Mouse (Mus musculus) megakaryocyte-erythroid progenitor cell, adult 5-6 weeks (primary cell): Measurements from ENCODE around the gene Slc35d2. TPM values are rescaled to one million over a fixed set of nuclear protein-coding genes. Genes with fewer than 3 reads are reported as not detected.

Experiments
- ATAC-seq: replicated peaks from 2 replicates; pipeline ENCODE4 v1.8.0; 2016; ENCODE audit warnings: mild to moderate bottlenecking, inconsistent platforms; ENCODE audit not compliant: severe bottlenecking, poor library complexity, low FRiP score, low TSS enrichment
- total RNA-seq, 2 experiments: library from RNA; stranded (forward) in 1 of 2; stranded (reverse) in 1 of 2; fragments of 200-1000, 215-1000 nt in 1 of 2; fragments of >200 nt in 1 of 2; fragmentation: Nextera tagmentation in 1 of 2; gene quantifications; 2 replicates each; pipeline ENCODE4 v1.2.3; 2014 to 2017

Gene Slc35d2
- total RNA-seq, 2 experiments from 2014 or later: 1.2 to 11.7 TPM

- no peak for ATAC-seq
Measured at GRCm38 (mm10) chr13:64123491-64124188, 5.5 kb downstream of the Slc35d2 start.

DNA sequence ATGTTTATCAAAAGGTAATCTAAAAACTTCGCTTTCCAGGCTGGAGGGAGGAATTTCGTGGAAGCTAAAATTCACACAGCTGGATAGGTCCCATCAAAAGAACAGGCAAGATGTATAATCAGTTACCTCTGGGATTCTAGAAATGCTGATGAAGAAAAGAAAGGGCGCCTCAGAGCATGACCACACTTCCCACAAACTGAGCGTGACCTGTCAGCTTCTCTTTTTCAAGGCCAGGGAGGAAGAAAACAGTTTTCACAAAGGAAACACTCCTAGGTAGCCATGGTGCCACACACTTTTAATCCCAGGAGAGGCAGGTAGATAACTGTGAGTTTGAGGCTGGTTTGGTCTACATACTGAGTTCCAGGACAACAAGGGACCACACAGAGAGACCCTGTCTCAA lies 8.4 kb downstream of the Slc35d2 start:
- no peak for ATAC-seq

DNA sequence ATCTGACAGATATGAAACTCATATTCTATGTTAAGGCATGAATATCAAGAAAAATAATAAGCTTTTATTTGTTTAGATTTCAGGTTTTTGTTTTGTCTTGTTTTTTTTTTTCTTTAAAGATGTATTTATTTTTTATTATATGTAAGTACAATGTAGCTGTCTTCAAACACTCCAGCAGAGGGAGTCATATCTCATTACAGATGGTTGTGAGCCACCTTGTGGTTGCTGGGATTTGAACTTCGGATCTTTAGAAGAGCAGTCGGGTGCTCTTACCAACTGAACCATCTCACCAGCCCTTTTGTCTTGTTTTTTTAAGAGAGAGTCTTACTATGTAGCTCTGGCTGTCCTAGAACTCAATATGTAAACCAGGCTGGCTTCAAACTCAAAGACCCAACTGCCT lies 11.7 kb downstream of the Slc35d2 start:
- no peak for ATAC-seq

GRCm38 (mm10) chr13:64110421-64110820 lies 18.7 kb downstream of the Slc35d2 start:
- no peak for ATAC-seq

DNA sequence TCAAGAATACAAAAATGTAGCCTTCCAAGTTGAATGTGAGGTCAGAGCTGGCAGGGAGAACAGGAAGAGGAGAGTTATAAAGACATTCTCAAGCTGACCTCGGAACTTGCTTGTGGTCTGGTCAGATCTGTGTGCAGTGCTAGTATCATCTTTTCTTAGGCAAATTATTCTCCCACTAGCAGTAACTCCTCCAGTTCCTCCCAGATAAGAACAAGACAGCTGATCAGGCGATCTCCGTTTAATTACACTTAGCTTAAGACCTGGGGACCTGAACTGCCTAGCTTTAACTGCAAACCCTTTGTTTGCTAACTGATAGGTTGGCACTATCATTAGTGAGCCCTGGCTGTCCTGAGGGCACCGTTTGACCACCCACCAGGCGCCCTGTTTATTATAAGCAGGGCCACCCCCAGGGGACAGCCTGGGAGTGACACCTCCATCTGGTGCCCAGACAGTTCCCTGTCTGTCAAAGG lies 20.8 kb downstream of the Slc35d2 start:
- ATAC-seq: peak; percentile 59

DNA sequence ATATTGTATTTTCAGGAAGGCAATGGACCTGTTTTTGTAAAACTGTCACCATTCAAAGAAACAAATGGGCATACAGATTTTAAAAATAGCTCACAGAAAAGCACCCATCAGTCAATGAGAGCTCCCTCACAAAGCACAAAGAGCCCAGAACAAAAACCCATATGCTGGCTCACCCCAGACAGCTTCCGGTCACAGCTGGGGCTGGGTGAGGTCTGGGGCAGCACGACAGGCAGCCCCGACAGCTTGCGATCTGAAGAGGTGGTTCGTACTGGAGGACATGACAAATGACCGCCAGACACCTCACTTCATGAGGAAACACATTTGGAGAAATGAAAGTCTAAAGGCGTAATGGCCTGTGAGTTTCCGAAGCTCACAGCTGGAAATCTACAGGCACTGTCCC lies 21.6 kb downstream of the Slc35d2 start:
- ATAC-seq: no peak

- no peak for ATAC-seq
Measured at GRCm38 (mm10) chr13:64107105-64107504, 22.1 kb downstream of the Slc35d2 start.

- ATAC-seq: no peak
Measured at GRCm38 (mm10) chr13:64105690-64106089, 23.5 kb downstream of the Slc35d2 start.

- ATAC-seq: peak; percentile 59; the same call in 1 of the 2 replicates
Measured at GRCm38 (mm10) chr13:64100186-64100585, 29.0 kb downstream of the Slc35d2 start.

- no peak for ATAC-seq
Measured at GRCm38 (mm10) chr13:64098992-64099391, 30.2 kb downstream of the Slc35d2 start.

DNA sequence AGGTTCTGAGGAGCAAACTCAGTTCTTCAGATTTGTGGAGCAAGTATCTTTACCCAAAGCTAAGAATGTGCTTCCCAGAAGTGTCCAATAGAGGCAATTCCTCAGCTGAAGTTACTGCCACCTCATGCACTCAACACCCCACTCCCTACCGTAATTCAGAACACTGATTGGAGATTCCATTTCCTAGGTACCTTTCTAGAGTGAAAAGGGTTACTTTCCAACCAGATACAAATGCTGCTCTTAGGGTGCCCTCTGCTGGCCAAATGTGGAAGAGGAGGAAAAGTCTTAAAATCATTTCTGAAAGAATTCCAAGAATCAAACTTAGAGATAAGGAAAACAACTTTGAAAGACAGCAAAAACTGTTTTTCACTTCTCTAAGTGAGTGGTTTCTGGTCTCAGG lies 35.8 kb downstream of the Slc35d2 start:
- ATAC-seq: peak; percentile 65

- ATAC-seq: no peak
Measured at GRCm38 (mm10) chr13:64092752-64093151, 36.4 kb downstream of the Slc35d2 start.

GRCm38 (mm10) chr13:64092141-64092540 lies 37.0 kb downstream of the Slc35d2 start:
- no peak for ATAC-seq

DNA sequence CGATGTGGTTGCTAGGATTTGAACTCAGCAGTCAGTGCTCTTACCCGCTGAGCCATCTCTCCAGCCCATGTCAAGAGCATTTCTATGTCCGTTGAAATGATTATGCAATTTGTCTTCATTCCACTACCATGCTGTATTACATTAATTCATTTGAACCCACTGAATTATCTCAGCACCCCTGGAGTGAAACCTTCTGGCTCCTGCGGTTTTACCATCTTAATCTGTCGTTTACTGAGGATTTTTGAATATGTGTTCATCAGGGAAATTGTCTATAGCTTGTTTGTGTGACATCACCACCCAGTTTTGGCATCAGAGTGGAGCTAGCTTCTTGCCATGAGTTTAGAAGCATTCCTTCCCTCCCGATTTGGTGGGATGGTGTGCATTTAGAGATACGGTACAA lies 38.2 kb downstream of the Slc35d2 start:
- ATAC-seq: no peak

DNA sequence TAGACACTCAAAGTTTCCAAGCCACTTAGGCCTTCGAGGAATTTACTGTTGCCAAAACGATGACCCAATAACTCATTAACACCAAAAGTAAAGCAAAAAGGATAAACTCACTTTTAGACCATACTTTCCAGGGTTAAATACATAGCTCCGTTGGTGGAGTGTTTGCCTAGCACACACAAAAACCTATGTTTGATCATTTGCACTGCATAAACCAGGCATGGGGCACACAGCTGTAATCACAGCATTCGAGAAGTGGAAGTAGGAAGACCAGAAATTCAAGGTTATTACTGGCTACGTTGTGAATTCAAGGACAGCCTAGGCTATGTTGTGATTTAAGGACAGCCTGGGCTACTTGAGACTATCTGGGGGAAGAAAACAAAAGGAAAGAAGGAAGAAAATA lies 38.9 kb downstream of the Slc35d2 start:
- no peak for ATAC-seq

- no peak for ATAC-seq
Measured at GRCm38 (mm10) chr13:64089130-64089529, 40.0 kb downstream of the Slc35d2 start, which contains the start of gene Hsd17b3. TSS of gene Hsd17b3 (minus strand) at chr13:64089230.

GRCm38 (mm10) chr13:64088057-64088456 lies 41.1 kb downstream of the Slc35d2 start:
- ATAC-seq: no peak

- no peak for ATAC-seq
Measured at GRCm38 (mm10) chr13:64086036-64086435, 43.1 kb downstream of the Slc35d2 start.

GRCm38 (mm10) chr13:64083331-64083730 lies 45.8 kb downstream of the Slc35d2 start:
- no peak for ATAC-seq

GRCm38 (mm10) chr13:64081012-64081919 lies 47.9 kb downstream of the Slc35d2 start:
- ATAC-seq: no peak
